Mouse (Mus musculus) heart, embryonic 14.5 days (tissue): Measurements from ENCODE around the gene Ugt1a2. TPM values are rescaled to one million over a fixed set of nuclear protein-coding genes. Genes with fewer than 3 reads are reported as not detected.

Source experiments
- ATAC-seq: fragments of 200-750 bp; cut with Nextera tagmentation; 2 replicates; pipeline ENCODE4 v1.8.0; 2017; ENCODE audit warnings: low read depth, moderate TSS enrichment; ENCODE audit not compliant: insufficient number of reproducible peaks, insufficient read depth, low FRiP score
- H3K27ac ChIP-seq, 2 experiments: fragments of 200-500 bp in 1 of 2; fragments of 300-500 bp in 1 of 2; sonication (generic) in 1 of 2; replicated peaks in 1 of 2; 2 replicates each; pipeline ENCODE4 v1.5.1; 2012 to 2014; ENCODE audit warnings: low read depth in 2 of 2, low read length in 2 of 2, control low read depth in 1 of 2, mild to moderate bottlenecking in 1 of 2, mixed read lengths in 1 of 2; ENCODE audit not compliant: control insufficient read depth in 1 of 2, insufficient read depth in 1 of 2
- H3K27me3 ChIP-seq: fragments of 300-500 bp; sonication (generic); 2 replicates; pipeline ENCODE4 v1.6.1; 2014; ENCODE audit warnings: mild to moderate bottlenecking, low read length, control low read depth; ENCODE audit not compliant: control insufficient read depth, insufficient read depth
- H3K36me3 ChIP-seq: fragments of 300-500 bp; sonication (generic); 2 replicates; pipeline ENCODE4 v1.6.1; 2014; ENCODE audit warnings: mild to moderate bottlenecking, control low read depth, low read length, mixed read lengths; ENCODE audit not compliant: control insufficient read depth, insufficient read depth
- H3K4me1 ChIP-seq, 2 experiments: fragments of 200-500 bp in 1 of 2; fragments of 300-500 bp in 1 of 2; sonication (generic) in 1 of 2; 2 replicates each; pipeline ENCODE4 v1.6.1; 2012 to 2014; ENCODE audit warnings: low read length in 2 of 2, control low read depth in 1 of 2, mixed read lengths in 1 of 2; ENCODE audit not compliant: control insufficient read depth in 2 of 2, insufficient read depth in 2 of 2
- H3K4me2 ChIP-seq: fragments of 300-500 bp; sonication (generic); 2 replicates; pipeline ENCODE4 v1.6.1; 2014; ENCODE audit warnings: mild to moderate bottlenecking, low read length
- H3K4me3 ChIP-seq, 2 experiments: fragments of 200-500 bp in 1 of 2; fragments of 300-500 bp in 1 of 2; sonication (generic) in 1 of 2; 2 replicates each; pipeline ENCODE4 v1.5.1; 2012 to 2014; ENCODE audit warnings: low read length in 2 of 2, mild to moderate bottlenecking in 2 of 2, control low read depth in 1 of 2, low read depth in 1 of 2, moderate library complexity in 1 of 2; ENCODE audit not compliant: control insufficient read depth in 1 of 2, insufficient read depth in 1 of 2
- H3K9ac ChIP-seq: fragments of 300-500 bp; sonication (generic); 2 replicates; pipeline ENCODE4 v1.6.1; 2014; ENCODE audit warnings: mild to moderate bottlenecking, low read length
- H3K9me3 ChIP-seq: fragments of 300-500 bp; sonication (generic); 2 replicates; pipeline ENCODE4 v1.6.1; 2016; ENCODE audit warnings: low read length, control low read depth; ENCODE audit not compliant: control insufficient read depth
- WGBS: fragments of 180-500 bp; shearing (Covaris S2); extraction: QIAGEN DNeasy Blood & Tissue Kit; methylation state at CpG from one replicate; pipeline ENCODE4 v1.1.7; 2014; 5-methylcytosine and 5-hydroxymethylcytosine counted together
- polyA plus RNA-seq: library from polyadenylated mRNA; unstranded; fragments of >200 nt; fragmentation: Nextera tagmentation; extraction: Ambion mirVana; gene quantifications from 2 replicates; pipeline ENCODE4 v1.2.1, GENCODE M21; 2014

The Ugt1a2 gene
- polyA plus RNA-seq, 1 experiment from 2014 or later, result not detected

- Histone ChIP-seq H3K27me3 (no peaks in the 10 kb centered on the region), H3K4me2 (no peak overlapping the region), H3K27ac (no peak overlapping the region), H3K9me3 (peaks cover 98% of the 10 kb centered on the region), H3K9ac (no peak overlapping the region), H3K4me1 (no peaks in the 10 kb centered on the region), H3K4me3 (no peak overlapping the region), H3K36me3 (no peaks in the 10 kb centered on the region)
- 54% methylated on average over 11 of the region's 11 CpGs for WGBS
- ATAC-seq, result 0 out of 2 replicates have a peak, but pooled peaks have one; percentile 3
Measured at GRCm38 (mm10) chr1:88235046-88235893, 34.9 kb downstream of the Ugt1a2 start.

GRCm38 (mm10) chr1:88235894-88236415 is 35.6 kb downstream of the Ugt1a2 start:
- no peak overlapping the region for H3K9ac ChIP-seq
- no peaks in the 10 kb centered on the region for H3K4me1 ChIP-seq
- no peaks in the 10 kb centered on the region for H3K27me3 ChIP-seq
- WGBS, result 51% methylated on average over 4 of the region's 4 CpGs
- no peak overlapping the region for H3K4me3 ChIP-seq
- no peaks in the 10 kb centered on the region for H3K36me3 ChIP-seq
- no peak overlapping the region for H3K4me2 ChIP-seq
- H3K27ac ChIP-seq, result no peak overlapping the region
- ATAC-seq, result no peak
- peaks cover 98% of the 10 kb centered on the region for H3K9me3 ChIP-seq

- no peak for ATAC-seq
- H3K27me3 ChIP-seq, result no peaks in the 10 kb centered on the region
- H3K27ac ChIP-seq, result no peak overlapping the region
- peaks cover 98% of the 10 kb centered on the region for H3K9me3 ChIP-seq
- no peaks in the 10 kb centered on the region for H3K36me3 ChIP-seq
- H3K4me2 ChIP-seq, result no peak overlapping the region
- H3K4me1 ChIP-seq, result no peaks in the 10 kb centered on the region
- H3K4me3 ChIP-seq, result no peak overlapping the region
- no peak overlapping the region for H3K9ac ChIP-seq
- WGBS, result 68% methylated on average over 5 of the region's 5 CpGs
Measured at GRCm38 (mm10) chr1:88237311-88237710, 36.9 kb downstream of the Ugt1a2 start.

- Histone ChIP-seq H3K9ac (no peak overlapping the region), H3K4me1 (no peaks in the 10 kb centered on the region), H3K9me3 (peaks cover 96% of the 10 kb centered on the region), H3K36me3 (no peaks in the 10 kb centered on the region), H3K27me3 (no peaks in the 10 kb centered on the region), H3K4me3 (no peak overlapping the region), H3K4me2 (no peak overlapping the region), H3K27ac (no peak overlapping the region)
- 64% methylated on average over 6 of the region's 6 CpGs for WGBS
- ATAC-seq, result no peak
Measured at GRCm38 (mm10) chr1:88238771-88239170, 38.4 kb downstream of the Ugt1a2 start.

- ATAC-seq, result no peak
- H3K4me3 ChIP-seq, result no peak overlapping the region
- no peak overlapping the region for H3K27ac ChIP-seq
- H3K27me3 ChIP-seq, result no peaks in the 10 kb centered on the region
- H3K4me1 ChIP-seq, result no peaks in the 10 kb centered on the region
- H3K36me3 ChIP-seq, result no peaks in the 10 kb centered on the region
- H3K9me3 ChIP-seq, result peaks cover 94% of the 10 kb centered on the region
- H3K4me2 ChIP-seq, result no peak overlapping the region
- WGBS, result 66% methylated on average over 5 of the region's 5 CpGs
- H3K9ac ChIP-seq, result no peak overlapping the region
Measured at GRCm38 (mm10) chr1:88240072-88240471, 39.7 kb downstream of the Ugt1a2 start.

- WGBS, result 59% methylated on average over 4 of the region's 4 CpGs
- no peaks in the 10 kb centered on the region for H3K4me1 ChIP-seq
- peaks cover 93% of the 10 kb centered on the region for H3K9me3 ChIP-seq
- no peak overlapping the region for H3K9ac ChIP-seq
- H3K27me3 ChIP-seq, result no peaks in the 10 kb centered on the region
- H3K4me2 ChIP-seq, result no peak overlapping the region
- ATAC-seq, result 0 out of 2 replicates have a peak, but pooled peaks have one; percentile 1
- H3K27ac ChIP-seq, result no peak overlapping the region
- H3K4me3 ChIP-seq, result no peak overlapping the region
- H3K36me3 ChIP-seq, result no peaks in the 10 kb centered on the region
Measured at GRCm38 (mm10) chr1:88240579-88240978, 40.2 kb downstream of the Ugt1a2 start.

- no peak overlapping the region for H3K4me2 ChIP-seq
- no peaks in the 10 kb centered on the region for H3K27me3 ChIP-seq
- H3K36me3 ChIP-seq, result no peaks in the 10 kb centered on the region
- no peak overlapping the region for H3K9ac ChIP-seq
- 57% methylated on average over 5 of the region's 5 CpGs for WGBS
- no peak overlapping the region for H3K27ac ChIP-seq
- no peaks in the 10 kb centered on the region for H3K4me1 ChIP-seq
- peaks cover 94% of the 10 kb centered on the region for H3K9me3 ChIP-seq
- no peak overlapping the region for H3K4me3 ChIP-seq
- no peak for ATAC-seq
Measured at GRCm38 (mm10) chr1:88243861-88244260, 43.5 kb downstream of the Ugt1a2 start.
